Mouse (Mus musculus): Measurements from ENCODE around the gene Atp5b. TPM values are rescaled to one million over a fixed set of nuclear protein-coding genes. Genes with fewer than 3 reads are reported as not detected.
A peak's percentile ranks its signal among the peaks of the same experiment; 100 is the strongest.

Atp5b gene
- total RNA-seq, 1 experiment from 2014 or later: 2,840 TPM

DNA sequence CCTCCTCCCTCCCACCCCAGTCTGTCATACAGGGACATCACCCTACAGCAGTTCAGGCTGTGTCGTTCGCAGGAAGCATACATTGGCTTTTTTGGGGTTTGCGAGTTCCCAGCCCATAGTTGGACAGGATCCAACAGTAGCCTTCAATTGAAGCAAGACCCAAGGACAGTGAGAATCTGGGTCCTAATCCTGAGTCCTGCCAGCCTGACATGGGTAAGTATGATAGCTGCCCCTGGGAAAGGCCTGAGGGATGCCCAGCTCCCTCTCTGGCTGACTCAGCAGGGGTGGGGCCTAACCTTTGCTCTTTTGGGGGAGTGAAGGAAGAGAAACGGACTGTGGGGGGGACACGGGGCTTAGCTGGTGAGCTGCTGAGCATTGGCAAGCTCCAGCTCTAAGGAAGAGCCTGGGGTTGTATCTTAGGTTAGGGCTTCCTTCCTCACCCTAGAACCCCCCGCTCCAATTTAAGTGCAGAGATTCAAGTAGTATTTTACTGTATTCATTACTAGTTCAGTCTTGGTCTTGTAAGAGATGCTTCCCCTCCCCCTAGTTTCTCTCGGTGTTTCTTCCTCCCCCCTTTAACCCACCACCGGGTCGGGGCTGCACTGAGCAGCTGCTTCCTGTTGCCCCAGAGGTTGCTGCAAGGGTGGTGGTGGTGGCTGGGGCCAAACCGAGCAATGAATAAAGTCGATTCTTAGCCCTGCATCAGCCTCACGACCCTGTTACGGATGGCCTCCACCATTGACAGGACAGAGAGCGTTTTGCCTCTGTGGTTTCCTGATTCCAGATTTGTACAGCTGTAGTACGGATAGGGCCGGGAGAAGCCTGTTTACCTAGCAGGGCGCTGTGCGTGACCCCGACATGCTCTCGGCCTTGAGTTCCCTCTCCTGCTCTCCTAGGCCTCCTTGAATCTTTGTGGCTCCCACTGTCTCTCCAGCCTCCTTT, 8.8 kb downstream of the Atp5b start, which contains the start of gene Baz2a:
TSS of gene Baz2a (plus strand) at position 14 of the 942 bp plus-strand sequence.
- peak; percentile 7 to 34; a peak in 3 of 4 replicates for ATAC-seq (replicated peaks in 1 of 2; ENCODE audit: insufficient read depth in 1 of 2, low FRiP score in 2 of 2, low TSS enrichment in 1 of 2, low read depth in 1 of 2, poor library complexity in 2 of 2, severe bottlenecking in 2 of 2)

DNA sequence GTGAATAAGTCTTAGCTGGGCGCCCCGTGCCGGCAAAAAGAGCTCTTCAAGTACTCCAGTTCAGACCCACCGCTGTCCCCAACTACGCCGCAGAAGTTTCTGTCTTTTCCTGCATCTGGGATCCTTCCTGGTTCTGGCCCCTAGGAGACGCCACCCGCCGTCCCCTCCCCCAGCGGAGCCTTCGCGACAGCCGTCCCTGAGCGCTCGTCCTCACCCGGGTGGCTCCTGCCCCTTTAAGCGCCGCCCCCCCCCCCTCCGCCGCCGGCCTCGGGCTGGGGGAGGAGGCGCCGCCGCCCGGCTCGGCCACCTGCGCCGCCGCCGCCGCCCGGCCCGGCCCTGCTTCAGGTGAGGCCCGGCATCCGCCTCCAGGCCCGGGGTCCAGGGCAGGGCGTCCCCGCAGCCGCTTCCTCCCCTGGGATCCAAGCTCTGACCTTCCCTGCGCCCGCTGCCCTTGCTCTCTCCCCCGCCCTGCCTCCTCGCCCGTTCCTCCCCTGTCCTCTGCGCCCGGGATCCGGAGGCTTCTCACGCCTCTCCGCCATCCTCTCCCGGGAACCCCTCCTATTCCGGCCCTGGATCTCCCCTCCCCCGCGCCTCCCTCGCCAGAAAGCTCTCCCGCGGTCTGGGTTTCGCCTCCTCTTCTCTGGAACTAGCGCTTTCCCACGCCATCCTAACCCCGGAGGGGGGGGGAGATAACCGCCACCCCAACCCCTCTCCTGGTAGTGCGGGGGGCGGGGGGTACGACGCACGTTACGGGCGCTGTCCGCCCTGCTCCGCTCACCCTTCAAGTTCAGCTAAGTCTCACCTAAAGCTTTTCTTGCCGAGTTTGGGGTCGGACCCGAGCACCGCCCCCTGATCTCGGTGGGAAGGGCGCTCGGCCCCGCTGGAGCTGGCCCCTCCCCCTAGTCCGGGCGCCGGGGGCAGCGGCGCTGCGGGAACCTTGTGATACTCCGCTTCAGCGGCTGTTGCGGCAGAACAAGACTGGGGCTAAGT, 9.7 kb downstream of the Atp5b start:
- ATAC-seq (replicated peaks in 1 of 2; ENCODE audit: insufficient read depth in 1 of 2, low FRiP score in 2 of 2, low TSS enrichment in 1 of 2, low read depth in 1 of 2, poor library complexity in 2 of 2, severe bottlenecking in 2 of 2): 0 out of 4 replicates have a peak, but pooled peaks of 1 of the 2 experiments have one; percentile 6

- ATAC-seq (replicated peaks in 1 of 2; ENCODE audit: insufficient read depth in 1 of 2, low FRiP score in 2 of 2, low TSS enrichment in 1 of 2, low read depth in 1 of 2, poor library complexity in 2 of 2, severe bottlenecking in 2 of 2): no peak
Measured at GRCm38 (mm10) chr10:128093496-128094294, 10.6 kb downstream of the Atp5b start.

DNA sequence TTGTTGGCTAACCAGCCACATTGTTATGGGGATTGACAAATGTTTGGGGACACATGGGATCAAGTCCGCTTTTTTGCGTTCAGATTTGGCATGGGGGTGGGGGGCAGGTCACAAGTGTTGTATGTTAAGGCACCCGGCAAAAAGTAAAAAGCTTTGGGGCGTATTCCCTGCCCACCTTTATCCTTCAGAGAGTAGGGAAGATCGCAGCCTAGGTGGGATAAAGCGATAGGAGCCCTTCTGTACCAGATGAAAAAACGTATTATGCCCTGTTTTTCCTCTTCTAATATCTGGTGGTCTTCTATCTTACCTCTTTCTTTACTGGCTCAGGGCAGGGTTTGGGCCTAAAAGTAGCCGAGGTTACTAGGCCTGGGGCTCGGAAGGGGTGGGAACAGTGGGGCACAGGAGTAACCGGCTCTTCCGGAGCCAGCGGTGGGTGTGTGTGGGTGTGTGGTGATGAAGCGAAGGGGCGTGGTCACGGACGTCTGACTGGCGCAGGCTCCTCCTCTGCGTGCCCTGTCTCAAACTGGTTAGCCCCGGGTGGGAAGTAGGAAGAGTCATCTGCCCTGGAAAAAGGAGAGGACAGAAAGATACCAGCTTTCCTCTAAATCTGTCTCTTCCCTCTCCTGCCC, 11.4 kb downstream of the Atp5b start:
- ATAC-seq (replicated peaks in 1 of 2; ENCODE audit: insufficient read depth in 1 of 2, low FRiP score in 2 of 2, low TSS enrichment in 1 of 2, low read depth in 1 of 2, poor library complexity in 2 of 2, severe bottlenecking in 2 of 2): peak; percentile 71 to 73

- ATAC-seq (replicated peaks in 1 of 2; ENCODE audit: insufficient read depth in 1 of 2, low FRiP score in 2 of 2, low TSS enrichment in 1 of 2, low read depth in 1 of 2, poor library complexity in 2 of 2, severe bottlenecking in 2 of 2): no peak
Measured at GRCm38 (mm10) chr10:128095003-128095636, 12.0 kb downstream of the Atp5b start.

DNA sequence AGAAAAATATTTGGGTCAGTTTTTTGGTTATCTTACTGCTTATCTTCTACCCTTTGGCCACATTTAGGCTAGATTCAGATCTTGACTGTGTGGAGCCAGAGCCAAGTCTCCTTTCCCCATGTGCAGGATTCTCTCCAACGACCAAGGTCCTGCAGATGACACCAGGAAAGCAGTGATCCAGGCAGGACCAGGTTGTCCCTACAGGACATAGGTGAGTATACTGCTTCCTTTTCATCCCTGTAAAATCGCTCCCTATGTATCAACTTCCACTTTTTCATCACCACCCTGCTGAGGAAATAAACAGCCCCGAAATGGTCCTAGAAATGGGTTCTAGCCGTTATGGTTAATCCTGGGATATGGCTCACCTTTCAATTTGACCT, 13.2 kb downstream of the Atp5b start:
- ATAC-seq (replicated peaks in 1 of 2; ENCODE audit: insufficient read depth in 1 of 2, low FRiP score in 2 of 2, low TSS enrichment in 1 of 2, low read depth in 1 of 2, poor library complexity in 2 of 2, severe bottlenecking in 2 of 2): no peak

DNA sequence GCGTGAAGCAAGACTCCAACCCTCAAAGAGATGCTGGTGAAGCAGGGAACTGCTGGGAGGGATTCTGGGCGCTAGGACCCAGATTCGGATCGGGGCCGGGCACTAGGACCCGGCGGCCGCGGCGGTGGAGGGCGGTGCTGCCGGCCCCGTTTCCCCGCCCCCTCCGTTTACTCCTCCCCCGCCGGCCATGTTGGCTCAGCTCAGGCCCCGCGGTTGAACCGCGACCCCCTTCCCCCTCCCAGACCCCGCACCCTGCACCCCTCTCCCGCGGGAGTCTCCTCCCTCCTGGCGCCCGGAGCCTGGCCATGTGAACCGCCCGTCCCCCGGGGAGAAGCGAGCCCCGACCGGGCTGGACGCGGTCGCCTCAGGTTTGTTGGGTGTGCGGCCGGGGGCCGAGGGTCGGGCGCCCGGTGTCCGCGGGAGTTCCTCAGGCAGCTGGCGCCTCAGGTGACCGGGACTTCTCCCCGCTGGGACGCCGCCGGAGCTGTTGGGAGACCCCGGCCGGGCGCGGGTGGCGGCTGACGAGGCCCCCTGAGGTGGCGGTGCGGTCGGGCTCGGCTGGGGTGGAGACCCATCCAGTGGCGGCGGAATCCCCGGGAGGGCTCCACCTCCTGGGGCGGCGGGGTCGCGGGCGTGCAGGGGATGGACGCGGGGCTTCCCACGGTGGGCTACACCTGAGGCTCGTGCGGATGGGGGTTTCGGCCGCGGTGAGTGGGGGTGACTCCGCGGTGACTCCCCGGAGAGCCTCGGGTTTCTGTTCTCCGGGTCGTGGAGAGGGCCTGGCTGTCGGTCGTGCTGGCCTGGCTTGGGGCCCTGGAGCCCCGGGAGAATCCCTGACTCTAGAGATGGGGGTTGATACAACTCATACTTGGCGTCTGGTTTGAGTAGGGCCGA, 13.9 kb downstream of the Atp5b start:
- peak; percentile 43 for ATAC-seq (replicated peaks in 1 of 2; ENCODE audit: insufficient read depth in 1 of 2, low FRiP score in 2 of 2, low TSS enrichment in 1 of 2, low read depth in 1 of 2, poor library complexity in 2 of 2, severe bottlenecking in 2 of 2)

DNA sequence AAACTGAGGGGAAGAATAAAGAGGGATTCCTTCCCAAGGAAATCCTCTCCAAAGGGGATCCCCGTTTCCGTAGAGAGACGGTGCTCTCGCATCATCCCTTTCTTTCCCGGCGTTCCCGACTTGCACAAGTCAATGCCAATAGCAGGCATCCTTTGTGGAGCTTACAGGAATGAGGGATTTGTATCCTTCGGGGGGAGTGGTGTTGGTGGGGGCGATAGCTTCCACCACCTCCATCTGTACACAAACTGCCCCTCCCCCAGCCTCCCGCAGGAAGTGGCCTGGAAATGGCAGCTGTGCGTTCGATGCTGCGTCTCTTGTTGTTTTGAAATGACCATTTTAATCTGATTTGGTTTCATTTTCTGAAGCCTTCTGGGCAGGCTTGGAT, 14.5 kb downstream of the Atp5b start:
- ATAC-seq (replicated peaks in 1 of 2; ENCODE audit: insufficient read depth in 1 of 2, low FRiP score in 2 of 2, low TSS enrichment in 1 of 2, low read depth in 1 of 2, poor library complexity in 2 of 2, severe bottlenecking in 2 of 2): no peak

GRCm38 (mm10) chr10:128110103-128110761, 27.2 kb downstream of the Atp5b start:
- no peak for ATAC-seq (replicated peaks in 1 of 2; ENCODE audit: insufficient read depth in 1 of 2, low FRiP score in 2 of 2, low TSS enrichment in 1 of 2, low read depth in 1 of 2, poor library complexity in 2 of 2, severe bottlenecking in 2 of 2)

DNA sequence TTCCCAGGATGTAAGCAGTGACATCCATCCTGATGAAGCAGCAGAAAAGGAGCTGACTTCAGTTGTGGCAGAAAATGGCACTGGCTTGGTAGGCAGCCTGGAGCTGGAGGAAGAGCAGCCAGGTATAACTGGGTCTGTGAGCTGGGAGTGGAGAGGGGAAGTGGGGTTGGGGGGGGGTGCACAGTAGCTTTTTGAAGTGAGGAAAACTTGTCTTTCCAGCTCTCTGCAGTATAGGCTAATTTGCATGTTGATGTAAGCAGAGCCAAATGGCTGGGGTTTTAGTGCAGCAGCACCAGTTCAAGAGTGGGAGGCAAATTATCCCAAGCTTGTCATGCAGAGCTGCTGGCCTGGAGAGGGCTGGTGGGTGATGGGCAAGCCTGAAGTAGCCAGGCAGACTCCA, 28.2 kb downstream of the Atp5b start:
- ATAC-seq (replicated peaks in 1 of 2; ENCODE audit: insufficient read depth in 1 of 2, low FRiP score in 2 of 2, low TSS enrichment in 1 of 2, low read depth in 1 of 2, poor library complexity in 2 of 2, severe bottlenecking in 2 of 2): no peak

DNA sequence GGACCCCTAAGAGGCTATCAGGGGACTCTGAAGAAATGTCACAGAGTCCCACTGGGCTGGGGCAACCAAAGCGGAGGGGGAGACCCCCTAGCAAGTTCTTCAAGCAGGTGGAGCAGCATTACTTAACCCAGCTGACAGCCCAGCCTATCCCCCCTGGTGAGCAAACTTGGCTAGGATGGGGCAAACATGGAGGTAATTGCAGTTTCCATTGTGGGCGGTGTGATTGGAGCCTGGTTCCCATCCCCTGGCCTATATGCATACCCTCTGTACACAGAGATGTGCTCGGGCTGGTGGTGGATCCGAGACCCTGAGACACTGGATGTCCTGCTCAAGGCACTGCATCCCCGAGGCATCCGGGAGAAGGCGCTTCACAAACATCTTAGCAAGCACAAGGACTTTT, 40.8 kb downstream of the Atp5b start:
- ATAC-seq (replicated peaks in 1 of 2; ENCODE audit: insufficient read depth in 1 of 2, low FRiP score in 2 of 2, low TSS enrichment in 1 of 2, low read depth in 1 of 2, poor library complexity in 2 of 2, severe bottlenecking in 2 of 2): no peak

DNA sequence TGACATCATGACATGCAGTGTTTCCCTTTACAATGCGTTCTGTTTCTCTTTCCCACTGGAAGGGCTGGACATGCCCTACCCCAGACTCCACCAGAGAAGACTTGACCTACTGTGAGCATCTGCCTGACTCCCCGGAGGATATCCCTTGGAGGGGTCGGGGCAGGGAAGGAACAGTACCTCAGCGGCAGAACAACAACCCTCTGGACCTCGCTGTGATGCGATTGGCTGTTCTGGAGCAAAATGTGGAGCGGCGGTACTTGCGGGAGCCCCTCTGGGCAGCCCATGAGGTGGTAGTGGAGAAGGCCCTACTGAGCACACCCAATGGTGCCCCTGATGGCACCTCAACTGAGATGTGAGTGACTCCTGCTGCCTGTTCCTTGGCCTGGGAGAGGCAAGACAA, 41.8 kb downstream of the Atp5b start:
- no peak for ATAC-seq (replicated peaks in 1 of 2; ENCODE audit: insufficient read depth in 1 of 2, low FRiP score in 2 of 2, low TSS enrichment in 1 of 2, low read depth in 1 of 2, poor library complexity in 2 of 2, severe bottlenecking in 2 of 2)

GRCm38 (mm10) chr10:128125951-128126350, 42.9 kb downstream of the Atp5b start:
- ATAC-seq (replicated peaks in 1 of 2; ENCODE audit: insufficient read depth in 1 of 2, low FRiP score in 2 of 2, low TSS enrichment in 1 of 2, low read depth in 1 of 2, poor library complexity in 2 of 2, severe bottlenecking in 2 of 2): no peak

DNA sequence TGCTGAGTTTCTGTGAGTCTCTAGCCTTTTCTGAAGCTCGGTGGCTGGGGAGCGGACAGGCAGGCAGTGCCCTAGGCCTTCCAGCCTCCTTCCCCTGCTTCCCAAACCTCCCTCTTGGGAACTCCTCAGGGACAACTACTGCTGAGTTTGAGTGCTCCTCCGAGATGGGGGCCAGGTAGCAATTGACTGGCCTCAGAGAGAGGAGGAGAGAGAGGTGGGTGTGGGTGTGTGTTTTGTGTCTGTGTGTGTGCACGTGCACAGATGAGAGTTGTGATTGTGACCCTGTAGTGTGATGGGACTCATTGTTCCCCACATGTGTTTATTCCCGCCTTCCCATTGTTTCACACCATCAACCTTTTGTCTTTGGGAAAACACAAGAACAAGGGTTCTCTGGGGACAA, 44.4 kb downstream of the Atp5b start:
- ATAC-seq (replicated peaks in 1 of 2; ENCODE audit: insufficient read depth in 1 of 2, low FRiP score in 2 of 2, low TSS enrichment in 1 of 2, low read depth in 1 of 2, poor library complexity in 2 of 2, severe bottlenecking in 2 of 2): no peak

GRCm38 (mm10) chr10:128128143-128128542, 45.1 kb downstream of the Atp5b start:
- ATAC-seq (replicated peaks in 1 of 2; ENCODE audit: insufficient read depth in 1 of 2, low FRiP score in 2 of 2, low TSS enrichment in 1 of 2, low read depth in 1 of 2, poor library complexity in 2 of 2, severe bottlenecking in 2 of 2): no peak
